Mouse (Mus musculus) small intestine, adult 2 months (tissue): ENCODE results near the gene Borcs8.

ENCODE experiments used
- CTCF ChIP-seq: fragments of 200-500 bp; IDR thresholded peaks from 2 replicates; pipeline ENCODE4 v1.5.1; 2012; ENCODE audit warnings: low read depth, mild to moderate bottlenecking, control low read depth, inconsistent platforms, low read length, moderate library complexity, mixed read lengths; ENCODE audit not compliant: insufficient replicate concordance, insufficient read length; ENCODE audit errors: extremely low read depth
- POLR2A ChIP-seq: fragments of 200-500 bp; IDR thresholded peaks from 2 replicates; pipeline ENCODE4 v1.6.1; 2012; ENCODE audit warnings: low read depth, mild to moderate bottlenecking, control low read depth, inconsistent platforms, low read length, moderate library complexity

DNA sequence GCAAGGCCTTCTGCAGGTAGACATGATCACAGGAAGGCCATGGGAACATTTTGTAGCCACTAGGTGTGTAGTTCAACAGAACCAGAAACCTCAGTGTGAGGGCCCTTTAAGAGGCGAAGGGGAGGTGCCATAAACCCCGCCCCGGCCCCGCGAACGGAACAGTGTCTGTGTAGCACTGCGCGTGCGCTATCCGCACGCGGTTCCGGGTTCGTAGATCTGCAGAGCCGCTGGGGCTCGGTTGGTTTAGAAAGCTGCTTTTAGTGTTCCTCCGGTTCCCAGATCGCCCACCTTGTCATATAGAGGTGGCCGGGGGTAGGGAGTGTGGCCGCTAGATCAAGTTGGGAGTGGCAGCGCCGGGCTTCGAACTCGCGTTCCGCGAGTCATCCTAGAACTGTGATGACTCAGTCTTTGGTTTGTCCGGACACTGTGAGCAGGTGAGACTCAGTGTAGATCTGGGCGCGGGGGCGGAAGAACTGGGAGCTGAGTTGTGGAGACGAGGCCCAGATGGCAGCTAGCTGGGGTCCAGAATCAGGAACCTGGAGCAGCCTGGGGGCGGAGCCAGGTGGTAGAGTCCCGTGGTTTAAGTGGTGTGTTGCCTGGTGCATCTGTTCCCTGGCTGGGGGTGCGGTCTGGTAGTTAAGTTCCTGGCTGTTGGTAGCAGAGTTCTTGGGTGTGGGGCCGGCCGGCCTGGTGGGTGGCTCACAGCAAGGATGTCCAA is 8.0 kb upstream of the Borcs8 start, which contains the start of gene Nr2c2ap:
- TF ChIP-seq CTCF (0 out of 2 replicates have a peak, but pooled peaks have one; percentile 16), POLR2A (peak; percentile 66; the same call in 1 of the 2 replicates)
